In the genomic region with DNA sequence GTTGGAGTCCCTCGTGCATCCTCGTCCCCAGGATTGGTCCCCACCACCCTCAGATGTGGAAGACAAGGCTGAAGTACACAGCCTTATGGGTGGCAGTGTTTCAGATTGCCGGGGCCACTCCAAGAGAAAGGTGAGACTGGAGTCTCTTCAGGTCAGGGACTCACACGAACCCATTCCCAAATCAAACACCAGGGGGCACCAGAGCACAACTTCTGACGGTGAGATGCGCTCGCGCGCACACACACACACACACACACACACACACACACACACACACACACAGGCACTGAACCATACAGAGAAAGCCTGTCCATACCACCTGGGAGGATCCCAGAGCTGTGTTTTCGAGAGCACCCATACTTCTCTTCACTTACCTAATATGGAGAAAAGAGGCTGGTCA, we compare ENCODE assay signal across 8 mouse cellular contexts. TPM values are rescaled to one million over a fixed set of nuclear protein-coding genes. Genes with fewer than 3 reads are reported as not detected.
DNase-seq lines count a peak whose midpoint lies in the region; ATAC-seq and TF ChIP-seq lines count a peak whose summit lies in the region.

No protein-coding gene starts in this region.

- H3K36me3 ChIP-seq in heart, adult 2 months (ENCODE audit: control insufficient read depth, insufficient read depth, low read length) = no peaks in the 10 kb centered on the region
- peaks cover 39% of the 10 kb centered on the region for H3K36me3 ChIP-seq in limb, embryonic 14.5 days (ENCODE audit: control insufficient read depth, insufficient read depth, low read length)
- peaks cover 29% of the 10 kb centered on the region for H3K36me3 ChIP-seq in midbrain, postnatal 0 days (ENCODE audit: insufficient read depth, low read length)

- no peak for TF ChIP-seq POLR2A in heart, adult 2 months (IDR thresholded peaks at IDR 0.05; ENCODE audit: insufficient read depth, low read depth, low read length)
- TF ChIP-seq POLR2A in limb, embryonic 14.5 days (IDR thresholded peaks at IDR 0.05; ENCODE audit: borderline replicate concordance, extremely low read depth, insufficient read depth, insufficient read length) = no peak

- no peaks in the 10 kb centered on the region for H3K27me3 ChIP-seq in heart, adult 2 months (ENCODE audit: control insufficient read depth, insufficient read depth, low read length)
- no peaks in the 10 kb centered on the region for H3K27me3 ChIP-seq in limb, embryonic 14.5 days (ENCODE audit: control insufficient read depth, insufficient read depth, low read length)
- no peaks in the 10 kb centered on the region for H3K27me3 ChIP-seq in midbrain, postnatal 0 days (ENCODE audit: insufficient read depth, low read length)

- TF ChIP-seq EP300 in heart, adult 2 months (IDR thresholded peaks at IDR 0.05; ENCODE audit: insufficient read depth, low read depth, low read length) = 0 out of 2 replicates have a peak, but pooled peaks have one; percentile 24

- no peak overlapping the region for H3K27ac ChIP-seq in heart, adult 2 months
- no peak overlapping the region for H3K27ac ChIP-seq in limb, embryonic 14.5 days (replicated peaks; ENCODE audit: low read depth, low read length)
- H3K27ac ChIP-seq in midbrain, postnatal 0 days (ENCODE audit: low read depth, low read length) = no peak overlapping the region

- H3K4me3 ChIP-seq in heart, adult 2 months = no peak overlapping the region
- H3K4me3 ChIP-seq in limb, embryonic 14.5 days (replicated peaks; ENCODE audit: low read length) = no peak overlapping the region
- H3K4me3 ChIP-seq in midbrain, postnatal 0 days (ENCODE audit: low read depth, low read length) = no peak overlapping the region

- no peak overlapping the region for H3K9ac ChIP-seq in heart, adult 2 months (ENCODE audit: low read depth, low read length)
- H3K9ac ChIP-seq in limb, embryonic 14.5 days (ENCODE audit: low read depth, low read length, severe bottlenecking) = no peak overlapping the region
- no peak overlapping the region for H3K9ac ChIP-seq in midbrain, postnatal 0 days (replicated peaks; ENCODE audit: low read length, poor library complexity, severe bottlenecking)

- intact Hi-C loops in heart, postnatal 25 days (cut with DNase I) = loop anchor here (1.0 kb wide), 2 partner anchors 55 to 150 kb away; no protein-coding TSS in a partner anchor
- intact Hi-C loops in heart, adult 2 months (cut with DNase I) = loop anchor here (1.0 to 2.0 kb wide), 3 partner anchors 31 to 149 kb away; no protein-coding TSS in a partner anchor

- no peaks in the 10 kb centered on the region for H3K9me3 ChIP-seq in limb, embryonic 14.5 days (ENCODE audit: control insufficient read depth, low read length)
- H3K9me3 ChIP-seq in midbrain, postnatal 0 days (ENCODE audit: low read length) = no peaks in the 10 kb centered on the region

- H3K4me2 ChIP-seq in limb, embryonic 14.5 days (replicated peaks; ENCODE audit: low read depth, low read length, severe bottlenecking) = no peak overlapping the region
- H3K4me2 ChIP-seq in midbrain, postnatal 0 days (ENCODE audit: low read depth, low read length, poor library complexity, severe bottlenecking) = no peak overlapping the region

- H3K4me1 ChIP-seq in heart, adult 2 months (ENCODE audit: control insufficient read depth, insufficient read depth, low read length) = no peaks in the 10 kb centered on the region
- no peaks in the 10 kb centered on the region for H3K4me1 ChIP-seq in limb, embryonic 14.5 days (ENCODE audit: control insufficient read depth, insufficient read depth, low read length)
- no peaks in the 10 kb centered on the region for H3K4me1 ChIP-seq in midbrain, postnatal 0 days (ENCODE audit: insufficient read depth, low read length)

- no peaks in the 10 kb centered on the region for H3K79me2 ChIP-seq in heart, adult 2 months (replicated peaks; ENCODE audit: control insufficient read depth, insufficient read depth, low read length)

- peak; percentile 73 for TF ChIP-seq CTCF in heart, adult 2 months (IDR thresholded peaks at IDR 0.05)
- peak; percentile 90 for TF ChIP-seq CTCF in midbrain, postnatal 0 days (IDR thresholded peaks at IDR 0.05)

- ATAC-seq in limb, embryonic 14.5 days (ENCODE audit: low FRiP score, low read depth) = no peak; the same call in 1 of the 2 replicates
- ATAC-seq in midbrain, postnatal 0 days (ENCODE audit: low FRiP score) = peak; percentile 44; the same call in 1 of the 2 replicates

- peak; percentile 92 for DNase-seq in heart, adult 11 months
- no peak for DNase-seq in heart, postnatal 25 days (ENCODE audit: low spot score)
- DNase-seq in embryo, embryonic 10.5 days (ENCODE audit: low spot score) = peak; percentile 90
- DNase-seq in heart, adult 2 months = peak; percentile 60 to 79
- peak; percentile 74 for DNase-seq in kidney, adult 9 months
- DNase-seq in limb, embryonic 14.5 days (ENCODE audit: low spot score) = peak; percentile 76
- peak; percentile 90 for DNase-seq in midbrain, postnatal 0 days (ENCODE audit: low spot score)
- DNase-seq in spleen, postnatal 36 days (ENCODE audit: low spot score in 2 of 2) = peak; percentile 50 to 64

- WGBS in heart, adult 2 months = 3% methylated on average over 10 of the region's 10 CpGs
- 4% methylated on average over 10 of the region's 10 CpGs for WGBS in limb, embryonic 14.5 days
- 4% methylated on average over 10 of the region's 10 CpGs for WGBS in midbrain, postnatal 0 days

RNA-seq across cellular contexts. Expression of gene Igdcc3, which starts 7.2 kb away (rescaled TPM):
- under 1 TPM in 1 of 2 experiments, not detected in 1; 0.08 TPM for total RNA-seq in heart, postnatal 25 days (2021)
- under 1 TPM; 0.07 to 0.10 TPM for total RNA-seq in heart, adult 2 months (2021)
- polyA plus RNA-seq in heart, adult 2 months (2012; rRNA removed) = 0.12 and 0.16 TPM in 2 replicates
- 1.2 and 1.4 TPM in 2 replicates for polyA plus RNA-seq in limb, embryonic 14.5 days (2012; rRNA removed)
- 1.0 and 1.1 TPM in 2 replicates for polyA plus RNA-seq in limb, embryonic 14.5 days (2014; fragmentation: Nextera tagmentation; extraction: Ambion mirVana)
- 5.3 and 7.7 TPM in 2 replicates for total RNA-seq in midbrain, postnatal 0 days (2014; rRNA removed)
- 6.4 and 6.6 TPM in 2 replicates for polyA plus RNA-seq in midbrain, postnatal 0 days (2015; fragmentation: Nextera tagmentation; extraction: Ambion mirVana)

RNA-seq across cellular contexts. Expression of gene Igdcc4, which starts 32.5 kb away (rescaled TPM):
- total RNA-seq in heart, postnatal 25 days (2021) = 10 to 100 TPM in 1 of 2 experiments, 1 to 10 TPM in 1; 8.9 to 10.3 TPM
- total RNA-seq in heart, adult 2 months (2021) = 10 to 100 TPM; 10.2 to 12.4 TPM
- polyA plus RNA-seq in heart, adult 2 months (2012; rRNA removed) = 7.3 and 12.0 TPM in 2 replicates
- polyA plus RNA-seq in limb, embryonic 14.5 days (2012; rRNA removed) = 71.0 and 90.7 TPM in 2 replicates
- polyA plus RNA-seq in limb, embryonic 14.5 days (2014; fragmentation: Nextera tagmentation; extraction: Ambion mirVana) = 47.5 and 48.5 TPM in 2 replicates
- total RNA-seq in midbrain, postnatal 0 days (2014; rRNA removed) = 46.6 and 52.9 TPM in 2 replicates
- polyA plus RNA-seq in midbrain, postnatal 0 days (2015; fragmentation: Nextera tagmentation; extraction: Ambion mirVana) = 11.1 and 11.9 TPM in 2 replicates
